Mouse (Mus musculus) heart, embryonic 11.5 days (tissue): Measurements from ENCODE around the gene Pnma3. TPM values are rescaled to one million over a fixed set of nuclear protein-coding genes. Genes with fewer than 3 reads are reported as not detected.
"Not testable (repeated sequence)": the region's sequence is repeated elsewhere in the genome, so short reads cannot be mapped to it uniquely, and the experiment has no call there.

Experiments used
- ATAC-seq: fragments of 200-750 bp; cut with Nextera tagmentation; replicated peaks from 2 replicates; pipeline ENCODE4 v1.8.0; 2017; ENCODE audit warnings: moderate library complexity; ENCODE audit not compliant: insufficient number of reproducible peaks, low FRiP score, low TSS enrichment
- H3K27ac ChIP-seq: fragments of 300-500 bp; sonication (generic); 2 replicates; pipeline ENCODE4 v1.5.1; 2014; ENCODE audit warnings: mild to moderate bottlenecking, low read depth, low read length
- H3K27me3 ChIP-seq: fragments of 300-500 bp; sonication (generic); 2 replicates; pipeline ENCODE4 v1.6.1; 2014; ENCODE audit warnings: mild to moderate bottlenecking, low read length, mixed read lengths; ENCODE audit not compliant: control insufficient read depth, insufficient read depth
- H3K36me3 ChIP-seq: fragments of 300-500 bp; sonication (generic); 2 replicates; pipeline ENCODE4 v1.6.1; 2014; ENCODE audit warnings: mild to moderate bottlenecking, low read length, moderate library complexity, mixed read lengths; ENCODE audit not compliant: control insufficient read depth, insufficient read depth
- H3K4me1 ChIP-seq: fragments of 300-500 bp; sonication (generic); 2 replicates; pipeline ENCODE4 v1.6.1; 2014; ENCODE audit warnings: low read length; ENCODE audit not compliant: control insufficient read depth, insufficient read depth
- H3K4me2 ChIP-seq: fragments of 300-500 bp; sonication (generic); 2 replicates; pipeline ENCODE4 v1.6.1; 2014; ENCODE audit warnings: mild to moderate bottlenecking, moderate library complexity
- H3K4me3 ChIP-seq: fragments of 300-500 bp; sonication (generic); 2 replicates; pipeline ENCODE4 v1.5.1; 2014; ENCODE audit warnings: low read depth, low read length
- H3K9ac ChIP-seq: fragments of 300-500 bp; sonication (generic); 2 replicates; pipeline ENCODE4 v1.6.1; 2014; ENCODE audit warnings: mild to moderate bottlenecking, low read depth, low read length, moderate library complexity
- H3K9me3 ChIP-seq: fragments of 300-500 bp; sonication (generic); replicated peaks from 2 replicates; pipeline ENCODE4 v1.6.1; 2016; ENCODE audit warnings: low read length; ENCODE audit not compliant: control insufficient read depth
- WGBS: fragments of 180-500 bp; shearing (Covaris S2); extraction: QIAGEN DNeasy Blood & Tissue Kit; methylation state at CpG from one replicate; pipeline ENCODE4 v1.1.7; 2014; ENCODE audit not compliant: insufficient replicate concordance; 5-methylcytosine and 5-hydroxymethylcytosine counted together
- polyA plus RNA-seq: library from polyadenylated mRNA; unstranded; fragments of >200 nt; fragmentation: Nextera tagmentation; extraction: Ambion mirVana; gene quantifications from 2 replicates; pipeline ENCODE4 v1.2.1, GENCODE M21; 2014

The Pnma3 gene
- polyA plus RNA-seq, 1 experiment from 2014 or later = not detected

GRCm38 (mm10) chrX:73066765-73067312, 2.3 kb downstream of the Pnma3 start:
- 60% methylated on average over 1 of the region's 5 CpGs for WGBS
- H3K4me3 ChIP-seq, H3K27me3 ChIP-seq, H3K27ac ChIP-seq, H3K9me3 ChIP-seq, ATAC-seq, H3K36me3 ChIP-seq, H3K4me2 ChIP-seq, H3K4me1 ChIP-seq, H3K9ac ChIP-seq: not testable (repeated sequence)

GRCm38 (mm10) chrX:73082267-73083055, 17.9 kb downstream of the Pnma3 start, which contains the start of gene Xlr4a:
Xlr4a (minus strand) TSS chrX:73082478.
- WGBS = 67% methylated on average over 19 of the region's 19 CpGs
- not testable (repeated sequence) for H3K9ac ChIP-seq, H3K9me3 ChIP-seq, H3K27ac ChIP-seq, H3K4me2 ChIP-seq, H3K4me3 ChIP-seq, H3K27me3 ChIP-seq, H3K36me3 ChIP-seq, ATAC-seq, H3K4me1 ChIP-seq

- not testable (repeated sequence) for H3K4me1 ChIP-seq, H3K36me3 ChIP-seq, H3K9me3 ChIP-seq, ATAC-seq, H3K9ac ChIP-seq, H3K27me3 ChIP-seq, H3K4me2 ChIP-seq, H3K27ac ChIP-seq, H3K4me3 ChIP-seq
- 68% methylated on average over 11 of the region's 13 CpGs for WGBS
Measured at GRCm38 (mm10) chrX:73096941-73097508, 32.4 kb downstream of the Pnma3 start, which contains the start of gene Xlr3a. Xlr3a (minus strand) TSS chrX:73097095.

DNA sequence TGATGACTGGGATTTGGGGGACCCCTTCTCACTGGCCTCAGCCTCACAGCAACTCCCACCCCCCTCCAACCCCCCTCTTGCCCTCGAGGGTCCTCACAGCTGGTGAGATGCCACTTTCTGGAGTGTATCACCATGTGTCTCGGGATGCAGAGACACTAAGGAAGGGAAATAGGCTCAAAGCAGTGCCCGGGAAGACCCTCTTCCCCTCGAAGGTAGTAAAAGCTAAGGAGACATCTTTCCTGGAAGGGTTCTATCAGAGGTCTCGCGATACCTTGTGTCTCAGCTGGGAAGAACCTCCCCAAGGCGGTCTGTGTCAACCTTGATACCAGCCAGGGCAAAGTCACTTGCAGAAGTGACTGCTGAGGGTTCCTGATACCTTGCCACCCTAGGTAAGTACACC, 52.2 kb downstream of the Pnma3 start, which contains the start of gene Gm14685:
TSS of gene Gm14685 (plus strand) at position 301 of the 400 bp plus-strand sequence.
- no CpG with 5 or more reads among the region's 7 CpGs for WGBS
- ATAC-seq, H3K4me1 ChIP-seq: not testable (repeated sequence)

More for the DNA sequence above, 52.2 kb downstream of the Pnma3 start, which contains the start of gene Gm14685:
- not testable (repeated sequence) for H3K4me3 ChIP-seq, H3K36me3 ChIP-seq, H3K4me2 ChIP-seq, H3K27me3 ChIP-seq, H3K9me3 ChIP-seq, H3K27ac ChIP-seq, H3K9ac ChIP-seq

Other genes with a start within 250 kb of the Pnma3 start
- 0.17 TPM in 1 of 2 replicates, not detected in the other for gene Gabrq, start 239.6 kb upstream of the Pnma3 start, polyA plus RNA-seq
- gene Cetn2, start 146.4 kb upstream of the Pnma3 start, polyA plus RNA-seq = 69.8 and 72.3 TPM in 2 replicates
- 20.8 and 22.1 TPM in 2 replicates for gene Nsdhl, start 146.2 kb upstream of the Pnma3 start, polyA plus RNA-seq
- gene Zfp185, start 77.4 kb upstream of the Pnma3 start, polyA plus RNA-seq = 6.1 and 6.9 TPM in 2 replicates
- 0.17 TPM in 1 of 2 replicates, not detected in the other for gene Pnma5, start 27.7 kb upstream of the Pnma3 start, polyA plus RNA-seq
- gene Xlr4a, start 17.7 kb downstream of the Pnma3 start, polyA plus RNA-seq = 0.38 and 1.1 TPM in 2 replicates
- gene Xlr3a, start 32.3 kb downstream of the Pnma3 start, polyA plus RNA-seq = 1.9 and 2.2 TPM in 2 replicates
- 0.14 TPM in 1 of 2 replicates, not detected in the other for gene Gm14685, start 52.3 kb downstream of the Pnma3 start, polyA plus RNA-seq
- not detected in 2 replicates for gene Xlr5b, start 84.0 kb downstream of the Pnma3 start, polyA plus RNA-seq
- gene DXBay18, start 84.7 kb downstream of the Pnma3 start, polyA plus RNA-seq = not detected in 2 replicates
- not detected in 2 replicates for gene Spin2d, start 112.2 kb downstream of the Pnma3 start, polyA plus RNA-seq
- 7.2 and 7.4 TPM in 2 replicates for gene Xlr3b, start 127.4 kb downstream of the Pnma3 start, polyA plus RNA-seq
- 0.44 and 0.76 TPM in 2 replicates for gene Xlr4b, start 149.5 kb downstream of the Pnma3 start, polyA plus RNA-seq
- gene F8a, start 163.5 kb downstream of the Pnma3 start, polyA plus RNA-seq = 8.4 and 9.2 TPM in 2 replicates
- gene Xlr4c, start 178.3 kb downstream of the Pnma3 start, polyA plus RNA-seq = 0.20 and 0.62 TPM in 2 replicates
- not detected in 2 replicates for gene Xlr3c, start 200.6 kb downstream of the Pnma3 start, polyA plus RNA-seq
- gene Xlr5a, start 228.2 kb downstream of the Pnma3 start, polyA plus RNA-seq = not detected in 2 replicates
- gene Xlr5c, start 228.2 kb downstream of the Pnma3 start, polyA plus RNA-seq = not detected in 2 replicates